Mouse (Mus musculus) CD4-positive, CD25-positive, alpha-beta regulatory T cell, adult 9 weeks (primary cell): ENCODE measurements around the gene Casp6. TPM values are rescaled to one million over a fixed set of nuclear protein-coding genes. Genes with fewer than 3 reads are reported as not detected.

Experiments
- polyA plus RNA-seq: library from polyadenylated mRNA; unstranded; fragments of 100-300 nt; shearing (Covaris generic); gene quantifications from one replicate; pipeline ENCODE4 v1.2.1, GENCODE M21; 2017

The Casp6 gene
- 78.2 TPM for polyA plus RNA-seq

GRCm38 (mm10) chr3:129901271-129901809 lies at the start of gene Casp6:
Casp6 (plus strand) TSS chr3:129901425.

GRCm38 (mm10) chr3:129878405-129879021 lies 22.7 kb upstream of the Casp6 start, which contains the start of gene Pla2g12a:
Pla2g12a (plus strand) TSS chr3:129878606.

Other genes with a start within 250 kb of the Casp6 start
- 2.7 TPM for gene Egf, start 146.1 kb upstream of the Casp6 start, polyA plus RNA-seq
- not detected for gene Lrit3, start 97.4 kb upstream of the Casp6 start, polyA plus RNA-seq
- not detected for gene Rrh, start 78.8 kb upstream of the Casp6 start, polyA plus RNA-seq
- gene Gar1, start 70.0 kb upstream of the Casp6 start, polyA plus RNA-seq = 31.5 TPM
- not detected for gene Cfi, start 65.5 kb upstream of the Casp6 start, polyA plus RNA-seq
- 0.71 TPM for gene Pla2g12a, start 22.8 kb upstream of the Casp6 start, polyA plus RNA-seq
- 45.1 TPM for gene Mcub, start 68.8 kb downstream of the Casp6 start, polyA plus RNA-seq
- 15.4 TPM for gene Sec24b, start 160.1 kb downstream of the Casp6 start, polyA plus RNA-seq
- 0.29 TPM for gene Col25a1, start 230.1 kb downstream of the Casp6 start, polyA plus RNA-seq